Mouse (Mus musculus): Measurements from ENCODE around the gene Atrx. TPM values are rescaled to one million over a fixed set of nuclear protein-coding genes. Genes with fewer than 3 reads are reported as not detected.

Gene Atrx
- total RNA-seq, 2 experiments from 2014 or later: 147 to 187 TPM

GRCm38 (mm10) chrX:105773281-105773680 lies 155.9 kb downstream of the Atrx start:
- no peak for DNase-seq (ENCODE audit: extremely low spot score in 1 of 2, low spot score in 1 of 2)

- no peak for DNase-seq (ENCODE audit: extremely low spot score in 1 of 2, low spot score in 1 of 2)
Observed at GRCm38 (mm10) chrX:105767932-105768331, 161.3 kb downstream of the Atrx start.

- DNase-seq (ENCODE audit: extremely low spot score in 1 of 2, low spot score in 1 of 2): no peak
Observed at GRCm38 (mm10) chrX:105767177-105767764, 161.9 kb downstream of the Atrx start.

GRCm38 (mm10) chrX:105766013-105766412 lies 163.2 kb downstream of the Atrx start:
- DNase-seq (ENCODE audit: extremely low spot score in 1 of 2, low spot score in 1 of 2): no peak

- no peak for DNase-seq (ENCODE audit: extremely low spot score in 1 of 2, low spot score in 1 of 2)
Observed at GRCm38 (mm10) chrX:105765005-105765706, 164.0 kb downstream of the Atrx start.

- DNase-seq (ENCODE audit: extremely low spot score in 1 of 2, low spot score in 1 of 2): no peak
Observed at GRCm38 (mm10) chrX:105764162-105765004, 164.8 kb downstream of the Atrx start, which contains the start of gene Fgf16. Gene Fgf16, plus strand, starts transcription at chrX:105764279.

GRCm38 (mm10) chrX:105763612-105764011 lies 165.6 kb downstream of the Atrx start:
- DNase-seq (ENCODE audit: extremely low spot score in 1 of 2, low spot score in 1 of 2): peak in 1 of 2 experiments; percentile 4

- no peak for DNase-seq (ENCODE audit: extremely low spot score in 1 of 2, low spot score in 1 of 2)
Observed at GRCm38 (mm10) chrX:105762847-105763527, 166.2 kb downstream of the Atrx start.

Other genes with a start within 250 kb of the Atrx start
- 1 to 10 TPM; 1.5 to 2.3 TPM for gene Fgf16, start 165.1 kb downstream of the Atrx start, total RNA-seq (2021)
- gene Magt1, start 82.5 kb upstream of the Atrx start, total RNA-seq (2021): 10 to 100 TPM; 14.2 to 17.3 TPM
- gene Cox7b, start 86.3 kb upstream of the Atrx start, total RNA-seq (2021): 100 to 1,000 TPM; 315 to 325 TPM
- 1 to 10 TPM; 6.2 to 7.2 TPM for gene Atp7a, start 97.9 kb upstream of the Atrx start, total RNA-seq (2021)
- 1 to 10 TPM; 1.7 TPM for gene Tlr13, start 213.8 kb upstream of the Atrx start, total RNA-seq (2021)